Mouse (Mus musculus) kidney, postnatal 0 days (tissue): ENCODE results near the gene Cyp39a1. TPM values are rescaled to one million over a fixed set of nuclear protein-coding genes. Genes with fewer than 3 reads are reported as not detected.
A peak's percentile ranks its signal among the peaks of the same experiment; 100 is the strongest.

Source experiments
- ATAC-seq: fragments of 200-750 bp; cut with Nextera tagmentation; replicated peaks from 2 replicates; pipeline ENCODE4 v1.8.0; 2017; ENCODE audit warnings: low read depth, moderate number of reproducible peaks, moderate TSS enrichment, moderate library complexity; ENCODE audit not compliant: low FRiP score
- DNase-seq: peaks from one replicate; pipeline ENCODE4 v3.0.0-alpha.2; 2016; ENCODE audit warnings: low spot score
- H3K27ac ChIP-seq: fragments of 300-500 bp; sonication (generic); 2 replicates; pipeline ENCODE4 v1.5.1; 2014; ENCODE audit warnings: mild to moderate bottlenecking
- H3K27me3 ChIP-seq: fragments of 300-500 bp; sonication (generic); 2 replicates; pipeline ENCODE4 v1.6.1; 2014; ENCODE audit warnings: low read length, mixed read lengths; ENCODE audit not compliant: insufficient read depth
- H3K36me3 ChIP-seq: fragments of 300-500 bp; sonication (generic); 2 replicates; pipeline ENCODE4 v1.6.1; 2014; ENCODE audit warnings: low read length, mixed read lengths; ENCODE audit not compliant: insufficient read depth
- H3K4me1 ChIP-seq: fragments of 300-500 bp; sonication (generic); replicated peaks from 2 replicates; pipeline ENCODE4 v1.6.1; 2014; ENCODE audit warnings: antibody characterized with exemption, low read length, mixed read lengths; ENCODE audit not compliant: insufficient read depth
- H3K4me2 ChIP-seq: fragments of 300-500 bp; sonication (generic); 2 replicates; pipeline ENCODE4 v1.6.1; 2014; ENCODE audit warnings: mild to moderate bottlenecking, low read length, moderate library complexity, mixed read lengths
- H3K4me3 ChIP-seq: fragments of 300-500 bp; sonication (generic); replicated peaks from 2 replicates; pipeline ENCODE4 v1.5.1; 2014; ENCODE audit warnings: low read depth, low read length
- H3K9ac ChIP-seq: fragments of 300-500 bp; sonication (generic); 2 replicates; pipeline ENCODE4 v1.6.1; 2014; ENCODE audit warnings: low read depth, low read length
- H3K9me3 ChIP-seq: fragments of 300-500 bp; sonication (generic); replicated peaks from 2 replicates; pipeline ENCODE4 v1.6.1; 2016; ENCODE audit warnings: low read length, inconsistent platforms, mixed read lengths
- CTCF ChIP-seq: IDR thresholded peaks from 2 replicates; pipeline ENCODE4 v1.5.1; 2016; ENCODE audit warnings: antibody characterized with exemption, low read depth, mild to moderate bottlenecking, moderate library complexity
- WGBS: fragments of 180-500 bp; shearing (Covaris S2); extraction: QIAGEN DNeasy Blood & Tissue Kit; methylation state at CpG from one replicate; pipeline ENCODE4 v1.1.7; 2014; 5-methylcytosine and 5-hydroxymethylcytosine counted together
- polyA plus RNA-seq: library from polyadenylated mRNA; unstranded; fragments of >200 nt; fragmentation: Nextera tagmentation; extraction: Ambion mirVana; gene quantifications from 2 replicates; pipeline ENCODE4 v1.2.1, GENCODE M21; 2015

The Cyp39a1 gene
- polyA plus RNA-seq, 1 experiment from 2014 or later, result 24.0 TPM

DNA sequence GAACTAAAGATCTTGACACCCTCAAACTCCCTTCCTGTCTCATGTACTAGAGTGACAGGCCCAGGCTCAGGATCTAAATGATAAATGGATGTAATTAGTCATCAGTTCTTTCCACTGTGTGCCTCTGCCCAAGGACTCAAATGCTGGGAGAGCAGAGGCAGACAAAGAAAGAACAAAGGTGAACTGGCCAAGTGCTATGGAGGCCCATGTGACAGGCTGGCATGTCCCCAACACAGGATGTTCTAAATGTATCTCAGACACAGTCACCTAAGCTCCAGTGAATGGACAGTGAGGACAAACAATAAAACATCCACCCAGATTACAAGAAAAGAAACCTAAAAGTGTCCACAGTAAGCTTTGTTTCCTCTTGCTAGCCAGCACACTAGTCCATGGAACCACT is 122.2 kb downstream of the Cyp39a1 start:
- H3K36me3 ChIP-seq, result no peaks in the 10 kb centered on the region
- H3K4me1 ChIP-seq, result 0 out of 2 replicates have a peak, but pooled peaks cover 4% of the 10 kb centered on the region
- H3K4me2 ChIP-seq, result no peak overlapping the region
- H3K9ac ChIP-seq, result no peak overlapping the region
- no peaks in the 10 kb centered on the region for H3K27me3 ChIP-seq
- H3K9me3 ChIP-seq, result no peaks in the 10 kb centered on the region
- no peak for TF ChIP-seq CTCF
- ATAC-seq, result no peak
- H3K27ac ChIP-seq, result no peak overlapping the region
- no peak overlapping the region for H3K4me3 ChIP-seq
- peak; percentile 23 for DNase-seq

DNA sequence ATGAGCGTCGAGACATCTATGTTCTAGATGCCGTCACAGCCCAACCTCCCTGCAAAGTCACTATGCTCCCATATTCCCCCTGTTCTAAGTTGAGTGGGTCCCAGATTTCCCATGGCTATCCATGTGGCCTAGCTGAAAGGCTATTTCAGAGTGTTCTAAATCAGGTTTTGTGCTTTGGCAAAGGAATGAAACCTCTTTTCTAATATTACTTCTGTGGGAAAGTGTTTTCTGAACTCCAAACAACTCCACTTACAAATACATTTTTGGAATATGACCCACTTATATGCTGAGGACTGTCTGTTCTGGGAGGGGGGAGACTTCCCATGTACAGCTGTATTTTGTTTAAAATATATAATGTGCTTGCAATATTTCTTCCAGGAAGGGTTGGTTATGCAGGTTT is 124.5 kb downstream of the Cyp39a1 start:
- no peak for DNase-seq
- TF ChIP-seq CTCF, result no peak
- no peaks in the 10 kb centered on the region for H3K9me3 ChIP-seq
- H3K4me3 ChIP-seq, result no peak overlapping the region
- H3K9ac ChIP-seq, result no peak overlapping the region
- H3K27ac ChIP-seq, result no peak overlapping the region
- H3K27me3 ChIP-seq, result no peaks in the 10 kb centered on the region
- no peak overlapping the region for H3K4me2 ChIP-seq
- no peaks in the 10 kb centered on the region for H3K4me1 ChIP-seq
- H3K36me3 ChIP-seq, result no peaks in the 10 kb centered on the region
- 92% methylated on average over 3 of the region's 3 CpGs for WGBS
- no peak for ATAC-seq

DNA sequence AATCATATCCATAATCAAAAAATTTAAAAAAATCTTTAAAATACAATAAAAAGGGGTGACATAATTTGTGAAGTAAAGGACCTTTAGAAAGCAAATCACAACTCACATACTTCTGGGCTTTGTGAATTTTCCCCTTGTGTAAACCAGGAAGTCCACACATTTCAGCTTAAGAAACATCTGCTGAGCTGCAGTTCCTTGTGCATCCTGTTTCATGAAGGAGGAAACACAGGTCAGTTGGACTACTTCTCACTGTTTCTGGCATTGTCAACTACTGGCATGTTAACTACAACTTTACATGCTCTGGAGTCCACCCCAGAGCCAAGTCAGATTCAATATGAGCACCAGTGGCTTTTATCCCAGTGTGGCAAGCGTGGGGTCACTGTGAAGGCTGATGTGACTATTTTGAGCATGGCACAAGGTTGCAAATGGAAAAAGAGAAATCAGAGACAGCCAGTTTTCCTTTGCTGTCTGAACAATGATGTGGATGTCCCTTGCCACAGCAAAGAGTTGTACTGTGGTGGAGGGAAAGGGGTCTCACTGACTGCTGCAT is 127.6 kb downstream of the Cyp39a1 start:
- Histone ChIP-seq H3K4me1 (no peaks in the 10 kb centered on the region), H3K27ac (no peak overlapping the region)
- WGBS, result 55% methylated on average over 1 of the region's 1 CpGs

More for the DNA sequence above, 127.6 kb downstream of the Cyp39a1 start:
- no peak for TF ChIP-seq CTCF
- Histone ChIP-seq H3K9me3 (no peaks in the 10 kb centered on the region), H3K4me2 (no peak overlapping the region), H3K4me3 (no peak overlapping the region), H3K36me3 (no peaks in the 10 kb centered on the region), H3K27me3 (no peaks in the 10 kb centered on the region), H3K9ac (no peak overlapping the region)
- peak; percentile 38 for DNase-seq
- no peak for ATAC-seq

Other genes with a start within 250 kb of the Cyp39a1 start
- gene Mep1a, start 164.6 kb upstream of the Cyp39a1 start, polyA plus RNA-seq, result 126 and 133 TPM in 2 replicates
- 0.46 and 0.54 TPM in 2 replicates for gene Ankrd66, start 123.8 kb upstream of the Cyp39a1 start, polyA plus RNA-seq
- 80.3 and 88.8 TPM in 2 replicates for gene Pla2g7, start 99.3 kb upstream of the Cyp39a1 start, polyA plus RNA-seq
- 0.26 and 0.58 TPM in 2 replicates for gene Tdrd6, start 37.1 kb upstream of the Cyp39a1 start, polyA plus RNA-seq
- 6.8 and 7.3 TPM in 2 replicates for gene Slc25a27, start 211 bp upstream of the Cyp39a1 start, polyA plus RNA-seq
- gene Rcan2, start 133.9 kb downstream of the Cyp39a1 start, polyA plus RNA-seq, result 6.9 and 8.1 TPM in 2 replicates